Mouse (Mus musculus) forebrain, embryonic 10.5 days (tissue): Measurements from ENCODE around the gene Zbtb46. TPM values are rescaled to one million over a fixed set of nuclear protein-coding genes. Genes with fewer than 3 reads are reported as not detected.

ENCODE experiments used
- DNase-seq: peaks from one replicate; pipeline ENCODE4 v3.0.0-alpha.2; 2017; ENCODE audit warnings: low spot score; ENCODE audit errors: extremely low spot score
- H3K27ac ChIP-seq: fragments of 300-500 bp; sonication (generic); 2 replicates; pipeline ENCODE4 v1.5.1; 2016; ENCODE audit warnings: mild to moderate bottlenecking
- H3K27me3 ChIP-seq: fragments of 300-500 bp; sonication (generic); 2 replicates; pipeline ENCODE4 v1.6.1; 2016; ENCODE audit warnings: mild to moderate bottlenecking; ENCODE audit not compliant: poor library complexity, severe bottlenecking
- H3K36me3 ChIP-seq: fragments of 300-500 bp; sonication (generic); replicated peaks from 2 replicates; pipeline ENCODE4 v1.6.1; 2016; ENCODE audit warnings: mild to moderate bottlenecking, moderate library complexity
- H3K4me1 ChIP-seq: fragments of 300-500 bp; sonication (generic); 2 replicates; pipeline ENCODE4 v1.6.1; 2016
- H3K4me3 ChIP-seq: fragments of 300-500 bp; sonication (generic); 2 replicates; pipeline ENCODE4 v1.5.1; 2016; ENCODE audit warnings: mild to moderate bottlenecking, moderate library complexity
- H3K9me3 ChIP-seq: fragments of 300-500 bp; sonication (generic); 2 replicates; pipeline ENCODE4 v1.6.1; 2016; ENCODE audit warnings: mild to moderate bottlenecking, moderate library complexity
- WGBS: fragments of 180-500 bp; shearing (Covaris S2); methylation state at CpG from one replicate; pipeline ENCODE4 v1.1.7; 2016; 5-methylcytosine and 5-hydroxymethylcytosine counted together
- polyA plus RNA-seq: library from polyadenylated mRNA; unstranded; fragments of >200 nt; fragmentation: Nextera tagmentation; extraction: Ambion mirVana; gene quantifications from 2 replicates; pipeline ENCODE4 v1.2.1, GENCODE M21; 2016

The Zbtb46 gene
- polyA plus RNA-seq, 1 experiment from 2014 or later: 18.3 TPM

- Histone ChIP-seq H3K36me3 (no peaks in the 10 kb centered on the region), H3K9me3 (no peaks in the 10 kb centered on the region), H3K27me3 (no peaks in the 10 kb centered on the region), H3K4me3 (no peak overlapping the region), H3K27ac (no peak overlapping the region), H3K4me1 (peaks cover 19% of the 10 kb centered on the region)
- 31% methylated on average over 1 of the region's 1 CpGs for WGBS
- no peak for DNase-seq
Measured at GRCm38 (mm10) chr2:181485741-181486140, 26.5 kb upstream of the Zbtb46 start.

GRCm38 (mm10) chr2:181484456-181485233 lies 25.4 kb upstream of the Zbtb46 start:
- peaks cover 19% of the 10 kb centered on the region for H3K4me1 ChIP-seq
- H3K9me3 ChIP-seq: no peaks in the 10 kb centered on the region
- no peaks in the 10 kb centered on the region for H3K36me3 ChIP-seq
- H3K27me3 ChIP-seq: no peaks in the 10 kb centered on the region
- WGBS: 83% methylated on average over 6 of the region's 6 CpGs
- no peak for DNase-seq
- H3K27ac ChIP-seq: no peak overlapping the region
- no peak overlapping the region for H3K4me3 ChIP-seq

- DNase-seq: no peak
- 40% methylated on average over 7 of the region's 7 CpGs for WGBS
Measured at GRCm38 (mm10) chr2:181483562-181484318, 24.5 kb upstream of the Zbtb46 start.

GRCm38 (mm10) chr2:181483120-181483519 lies 23.9 kb upstream of the Zbtb46 start:
- 52% methylated on average over 2 of the region's 2 CpGs for WGBS
- Histone ChIP-seq H3K36me3 (no peaks in the 10 kb centered on the region), H3K4me1 (peaks cover 17% of the 10 kb centered on the region), H3K27ac (no peak overlapping the region), H3K4me3 (no peak overlapping the region), H3K9me3 (no peaks in the 10 kb centered on the region), H3K27me3 (no peaks in the 10 kb centered on the region)
- DNase-seq: no peak

More at GRCm38 (mm10) chr2:181483562-181484318, 24.5 kb upstream of the Zbtb46 start:
- H3K9me3 ChIP-seq: no peaks in the 10 kb centered on the region
- H3K4me3 ChIP-seq: no peak overlapping the region
- no peak overlapping the region for H3K27ac ChIP-seq
- H3K27me3 ChIP-seq: no peaks in the 10 kb centered on the region
- H3K4me1 ChIP-seq: peaks cover 19% of the 10 kb centered on the region
- H3K36me3 ChIP-seq: no peaks in the 10 kb centered on the region

GRCm38 (mm10) chr2:181472256-181472827 lies 13.1 kb upstream of the Zbtb46 start:
- no peak for DNase-seq
- H3K9me3 ChIP-seq: no peaks in the 10 kb centered on the region
- no peaks in the 10 kb centered on the region for H3K27me3 ChIP-seq
- H3K4me3 ChIP-seq: no peak overlapping the region
- H3K36me3 ChIP-seq: no peaks in the 10 kb centered on the region
- peaks cover 5% of the 10 kb centered on the region; the same call in 1 of the 2 replicates for H3K4me1 ChIP-seq
- 71% methylated on average over 1 of the region's 1 CpGs for WGBS
- H3K27ac ChIP-seq: no peak overlapping the region

GRCm38 (mm10) chr2:181471246-181471645 lies 12.0 kb upstream of the Zbtb46 start:
- WGBS: 64% methylated on average over 5 of the region's 5 CpGs
- H3K9me3 ChIP-seq: no peaks in the 10 kb centered on the region
- H3K27ac ChIP-seq: no peak overlapping the region
- no peak overlapping the region for H3K4me3 ChIP-seq
- no peak for DNase-seq
- no peaks in the 10 kb centered on the region for H3K27me3 ChIP-seq
- peaks cover 5% of the 10 kb centered on the region; the same call in 1 of the 2 replicates for H3K4me1 ChIP-seq
- no peaks in the 10 kb centered on the region for H3K36me3 ChIP-seq

GRCm38 (mm10) chr2:181470285-181470684 lies 11.1 kb upstream of the Zbtb46 start:
- no peaks in the 10 kb centered on the region for H3K27me3 ChIP-seq
- no peak overlapping the region for H3K4me3 ChIP-seq
- H3K27ac ChIP-seq: no peak overlapping the region
- no peaks in the 10 kb centered on the region for H3K9me3 ChIP-seq
- H3K36me3 ChIP-seq: no peaks in the 10 kb centered on the region
- no peak for DNase-seq
- 78% methylated on average over 2 of the region's 2 CpGs for WGBS
- H3K4me1 ChIP-seq: peaks cover 5% of the 10 kb centered on the region; the same call in 1 of the 2 replicates

GRCm38 (mm10) chr2:181465423-181465822 lies 6.2 kb upstream of the Zbtb46 start:
- DNase-seq: no peak
- peaks cover 12% of the 10 kb centered on the region; the same call in 1 of the 2 replicates for H3K27me3 ChIP-seq
- H3K4me1 ChIP-seq: peaks cover 19% of the 10 kb centered on the region
- H3K4me3 ChIP-seq: no peak overlapping the region
- 65% methylated on average over 3 of the region's 3 CpGs for WGBS
- H3K27ac ChIP-seq: no peak overlapping the region
- H3K36me3 ChIP-seq: no peaks in the 10 kb centered on the region
- no peaks in the 10 kb centered on the region for H3K9me3 ChIP-seq

GRCm38 (mm10) chr2:181463008-181463738 lies 3.9 kb upstream of the Zbtb46 start:
- 46% methylated on average over 7 of the region's 7 CpGs for WGBS
- Histone ChIP-seq H3K9me3 (no peaks in the 10 kb centered on the region), H3K27me3 (peaks cover 12% of the 10 kb centered on the region), H3K4me3 (no peak overlapping the region), H3K27ac (no peak overlapping the region), H3K36me3 (no peaks in the 10 kb centered on the region), H3K4me1 (peaks cover 36% of the 10 kb centered on the region)
- peak; percentile 36 for DNase-seq

- DNase-seq: no peak
- Histone ChIP-seq H3K4me1 (peaks cover 41% of the 10 kb centered on the region), H3K9me3 (no peaks in the 10 kb centered on the region), H3K36me3 (no peaks in the 10 kb centered on the region), H3K27me3 (peaks cover 17% of the 10 kb centered on the region), H3K4me3 (no peak overlapping the region), H3K27ac (no peak overlapping the region)
- 94% methylated on average over 1 of the region's 1 CpGs for WGBS
Measured at GRCm38 (mm10) chr2:181462604-181463003, 3.4 kb upstream of the Zbtb46 start.

- no peak for DNase-seq
- Histone ChIP-seq H3K36me3 (no peaks in the 10 kb centered on the region), H3K9me3 (no peaks in the 10 kb centered on the region), H3K4me3 (no peak overlapping the region), H3K27me3 (peaks cover 25% of the 10 kb centered on the region), H3K4me1 (peaks cover 47% of the 10 kb centered on the region), H3K27ac (no peak overlapping the region)
- 86% methylated on average over 1 of the region's 1 CpGs for WGBS
Measured at GRCm38 (mm10) chr2:181461536-181462100, 2.4 kb upstream of the Zbtb46 start.
